Mouse (Mus musculus) layer of hippocampus, postnatal 36 days (tissue): Measurements from ENCODE around the gene Gm4981. TPM values are rescaled to one million over a fixed set of nuclear protein-coding genes. Genes with fewer than 3 reads are reported as not detected.
A peak's percentile ranks its signal among the peaks of the same experiment; 100 is the strongest.
"Not testable (repeated sequence)": the region's sequence is repeated elsewhere in the genome, so short reads cannot be mapped to it uniquely, and the experiment has no call there.

Experiments
- DNase-seq, 2 experiments: peaks; one replicate each; pipeline ENCODE4 v3.0.0; 2022
- total RNA-seq, 2 experiments: library from RNA; stranded (reverse); gene quantifications; 2 replicates each; pipeline ENCODE4 v1.2.3; 2021

Gm4981 gene
- not detected for total RNA-seq

DNA sequence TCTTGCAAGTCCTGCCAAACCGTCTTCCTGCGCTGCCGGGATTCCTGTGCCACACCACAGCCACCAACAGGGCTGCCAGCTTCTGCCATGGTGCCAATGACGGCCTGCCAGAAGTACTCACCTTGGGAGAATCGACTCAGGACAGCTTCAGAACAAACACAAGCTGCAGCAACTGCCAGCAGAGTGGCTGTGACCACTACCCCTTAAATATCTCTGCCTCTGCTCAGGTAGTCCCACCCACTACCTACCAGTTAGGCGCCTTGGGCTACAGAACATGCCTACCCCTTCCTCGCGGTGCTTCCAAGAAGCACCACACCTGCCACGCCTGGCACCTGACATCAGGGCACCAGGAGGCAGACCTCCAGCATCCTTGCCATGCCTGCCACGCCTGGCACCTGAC, at the start of gene Gm4981:
Gene Gm4981 (minus strand): TSS at position 89 of the 400 bp plus-strand sequence.
- no peak for DNase-seq

DNA sequence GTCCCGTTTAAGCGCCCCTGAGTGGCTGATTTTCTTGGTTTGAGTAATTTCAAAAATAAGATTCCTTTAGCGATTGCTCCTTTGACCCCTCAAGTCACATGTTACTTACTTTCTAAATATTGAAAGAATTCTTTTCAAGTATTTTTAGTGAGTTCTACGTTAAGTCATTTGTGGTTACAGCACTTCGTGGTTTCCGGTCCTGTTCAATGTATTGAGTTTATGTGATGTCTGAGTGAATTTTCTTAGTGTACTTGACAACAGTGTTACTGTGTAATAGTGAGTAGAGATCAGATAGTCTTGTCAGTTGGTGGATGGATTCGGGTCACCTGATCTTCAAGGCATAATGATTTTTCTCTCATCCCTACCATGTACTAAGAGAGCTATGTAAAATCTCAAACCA, 45.7 kb upstream of the Gm4981 start:
- DNase-seq, result no peak

DNA sequence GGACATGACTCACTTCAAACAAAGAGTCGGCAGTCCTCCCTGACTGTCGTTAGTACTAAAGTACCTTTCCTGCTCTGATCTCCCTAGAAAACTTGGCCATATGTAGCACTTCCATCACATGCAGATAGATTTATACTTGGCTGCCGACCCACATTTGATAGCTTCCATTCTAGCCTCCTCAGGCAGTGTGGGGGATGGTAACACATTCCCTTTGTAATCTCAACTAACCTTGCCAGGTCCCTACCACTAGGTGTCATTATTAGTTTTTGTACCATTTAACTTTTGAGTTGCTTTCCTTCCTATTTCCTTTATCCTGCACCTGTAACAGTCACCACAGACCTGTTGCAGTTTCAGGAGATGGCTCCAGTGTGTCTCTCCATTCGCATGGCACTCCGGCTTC, 22.0 kb upstream of the Gm4981 start:
- no peak for DNase-seq

DNA sequence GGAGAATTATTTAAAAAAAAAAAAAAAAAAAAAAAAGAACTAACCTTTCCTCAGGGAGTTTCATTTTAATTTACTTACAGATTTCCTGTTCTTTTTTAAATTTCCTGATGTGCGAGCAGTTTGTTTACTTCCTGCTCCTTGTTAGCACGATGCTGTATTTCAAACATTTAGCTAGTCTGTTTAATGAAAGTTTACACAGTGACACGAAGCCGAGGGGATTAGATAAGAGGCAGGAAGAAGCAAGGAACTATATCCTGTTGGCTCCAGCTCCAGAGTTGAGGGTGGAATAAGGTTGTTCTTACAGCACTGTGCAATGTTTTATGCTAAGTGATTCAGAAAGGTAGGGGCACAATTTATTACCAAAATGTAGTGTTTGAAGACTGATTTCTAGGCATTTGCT, 19.5 kb upstream of the Gm4981 start:
- DNase-seq, result no peak

DNA sequence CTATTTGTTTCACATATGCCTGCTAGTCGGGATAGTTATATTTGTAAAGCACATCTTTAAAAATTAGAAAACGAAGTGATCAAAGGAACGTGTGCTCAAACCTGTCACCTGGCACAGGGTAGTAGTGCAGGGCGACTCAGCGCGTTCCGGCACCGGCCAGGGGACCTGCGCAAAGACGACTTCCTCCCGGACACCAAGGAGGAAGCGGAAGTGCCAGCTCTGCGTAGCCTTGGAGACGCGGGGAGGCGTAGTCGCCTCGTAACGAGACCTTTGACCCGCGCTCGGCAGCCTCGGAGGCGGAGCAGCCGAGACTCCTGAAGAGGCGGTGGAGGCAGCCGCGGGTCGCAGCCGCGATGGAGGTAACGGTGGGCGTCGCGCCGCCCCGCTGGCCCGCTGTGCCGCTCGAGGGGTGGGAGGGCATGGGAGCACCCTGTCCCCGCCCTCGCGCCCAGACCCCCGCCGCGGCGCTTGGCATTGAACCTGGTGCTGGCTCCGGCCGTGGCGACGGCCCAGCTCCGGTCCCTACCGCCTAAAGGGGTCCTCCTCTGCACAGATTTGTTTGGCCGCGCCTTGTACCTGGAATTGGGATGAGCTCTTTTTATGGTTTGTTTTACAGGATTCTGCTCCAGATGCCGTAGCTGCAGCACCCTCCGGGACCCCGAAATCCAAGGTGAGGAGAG, 18.9 kb upstream of the Gm4981 start, which contains the start of gene Gcc2:
Gene Gcc2 (plus strand): TSS at position 285 of the 680 bp plus-strand sequence.
- peak; percentile 90 to 92 for DNase-seq

DNA sequence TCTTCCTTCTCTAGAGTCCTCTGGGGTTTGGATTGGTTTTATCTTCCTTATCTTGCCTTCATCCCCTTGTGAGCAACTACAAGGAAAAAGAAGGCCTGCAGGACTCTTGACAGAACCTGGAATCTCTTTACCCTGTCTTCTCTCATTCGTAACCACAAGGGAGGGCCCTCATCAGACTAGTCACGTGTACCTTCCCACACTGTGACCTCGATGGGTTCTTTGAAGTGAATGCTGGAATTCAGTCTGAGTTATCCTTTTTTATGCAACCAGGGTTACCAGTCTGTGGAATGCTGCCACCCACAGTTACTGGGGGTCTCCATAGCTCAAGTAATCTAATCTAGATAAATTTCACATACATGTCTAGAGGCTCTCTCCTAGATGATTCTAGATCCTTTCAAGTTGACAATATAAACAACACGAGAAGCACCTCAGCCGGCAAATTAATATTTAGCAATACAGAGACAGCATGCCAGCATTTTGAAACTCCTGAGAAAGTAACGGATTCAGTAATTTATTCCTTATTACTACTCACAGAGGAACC, 18.2 kb upstream of the Gm4981 start:
- no peak for DNase-seq

DNA sequence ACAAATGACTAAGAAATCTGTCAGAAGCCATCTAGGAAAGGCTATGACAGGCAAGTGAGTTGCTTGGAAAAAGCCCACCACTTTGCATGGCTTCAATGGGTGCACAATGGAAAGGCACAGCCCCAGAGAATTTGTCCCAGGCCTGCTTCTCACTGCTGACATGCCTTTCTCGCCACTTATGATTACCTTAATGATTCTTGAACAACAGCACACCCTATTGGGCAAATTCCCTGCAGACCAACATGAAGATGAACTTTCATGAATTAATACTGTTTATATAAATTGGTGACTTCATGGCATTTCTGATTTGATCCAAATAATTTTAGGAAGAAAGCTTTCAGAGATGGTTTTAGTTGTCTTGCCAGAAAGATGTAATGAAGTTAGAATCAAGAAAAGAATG, 13.0 kb upstream of the Gm4981 start:
- no peak for DNase-seq

DNA sequence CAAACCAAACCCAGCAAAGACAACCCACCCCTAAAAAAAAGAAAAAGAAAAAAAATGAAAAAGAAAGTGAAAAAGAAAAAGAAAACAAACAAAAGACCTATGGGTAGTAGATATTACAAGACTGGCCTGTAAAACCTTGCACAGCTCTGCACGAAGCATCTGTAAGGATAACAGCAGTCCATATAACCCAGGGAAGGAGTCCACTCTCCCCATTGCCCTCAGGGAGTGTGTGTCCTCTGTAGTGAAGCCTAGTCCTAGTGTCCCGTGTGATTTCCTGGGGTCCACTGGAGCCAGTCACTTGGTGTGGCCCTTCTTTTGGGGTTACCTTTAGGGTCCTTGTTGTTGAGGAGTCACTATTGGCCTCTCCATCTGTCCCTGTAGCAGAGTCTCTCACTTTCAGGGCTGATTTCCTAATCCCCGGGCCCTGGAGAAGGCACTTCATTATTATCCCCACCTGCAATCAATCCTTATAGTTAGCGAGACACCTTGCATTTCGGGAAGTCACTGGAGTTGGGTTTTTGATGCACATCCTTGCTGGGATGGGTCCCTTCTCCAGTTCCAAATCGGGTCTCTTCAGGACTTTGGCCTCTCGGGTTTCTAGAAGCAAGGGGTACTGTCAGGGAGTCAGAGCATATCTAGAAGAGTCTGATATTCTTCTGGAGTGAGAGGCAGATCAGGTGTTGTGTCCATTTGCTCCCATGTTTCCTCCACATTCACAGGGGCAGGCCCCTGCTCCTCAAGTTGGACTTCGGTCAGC, 2.7 kb upstream of the Gm4981 start:
- peak; percentile 51 to 52 for DNase-seq

DNA sequence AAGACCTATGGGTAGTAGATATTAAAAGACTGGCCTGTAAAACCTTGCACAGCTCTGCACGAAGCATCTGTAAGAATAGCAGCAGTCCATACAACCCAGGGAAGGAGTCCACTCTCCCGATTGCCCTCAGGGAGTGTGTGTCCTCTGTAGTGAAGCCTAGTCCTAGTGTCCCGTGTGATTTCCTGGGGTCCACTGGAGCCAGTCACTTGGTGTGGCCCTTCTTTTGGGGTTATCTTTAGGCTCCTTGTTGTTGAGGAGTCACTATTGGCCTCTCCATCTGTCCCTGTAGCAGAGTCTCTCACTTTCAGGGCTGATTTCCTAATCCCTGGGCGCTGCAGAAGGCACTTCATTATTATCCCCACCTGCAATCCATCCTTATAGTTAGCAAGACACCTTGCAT, 1.5 kb downstream of the Gm4981 start:
- not testable (repeated sequence) for DNase-seq

DNA sequence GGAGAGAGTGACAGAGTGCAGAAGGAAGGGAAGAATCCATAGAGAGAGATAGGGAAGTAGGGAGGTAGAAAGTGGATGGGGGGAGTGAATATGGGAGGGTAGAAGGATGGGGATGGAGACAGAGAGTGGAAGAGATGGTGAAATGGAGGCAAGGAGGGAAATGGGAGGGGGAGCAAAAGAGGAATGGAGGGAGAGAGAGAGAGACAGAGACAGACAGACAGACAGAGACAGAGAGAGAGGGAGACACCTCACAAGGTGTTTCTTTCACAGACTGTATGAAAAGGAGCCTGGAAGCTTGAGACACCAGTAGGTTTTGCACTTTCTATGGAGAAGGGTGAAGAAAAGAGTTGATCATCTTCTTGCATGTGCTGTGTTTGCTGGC, 2.8 kb downstream of the Gm4981 start:
- not testable (repeated sequence) for DNase-seq

DNA sequence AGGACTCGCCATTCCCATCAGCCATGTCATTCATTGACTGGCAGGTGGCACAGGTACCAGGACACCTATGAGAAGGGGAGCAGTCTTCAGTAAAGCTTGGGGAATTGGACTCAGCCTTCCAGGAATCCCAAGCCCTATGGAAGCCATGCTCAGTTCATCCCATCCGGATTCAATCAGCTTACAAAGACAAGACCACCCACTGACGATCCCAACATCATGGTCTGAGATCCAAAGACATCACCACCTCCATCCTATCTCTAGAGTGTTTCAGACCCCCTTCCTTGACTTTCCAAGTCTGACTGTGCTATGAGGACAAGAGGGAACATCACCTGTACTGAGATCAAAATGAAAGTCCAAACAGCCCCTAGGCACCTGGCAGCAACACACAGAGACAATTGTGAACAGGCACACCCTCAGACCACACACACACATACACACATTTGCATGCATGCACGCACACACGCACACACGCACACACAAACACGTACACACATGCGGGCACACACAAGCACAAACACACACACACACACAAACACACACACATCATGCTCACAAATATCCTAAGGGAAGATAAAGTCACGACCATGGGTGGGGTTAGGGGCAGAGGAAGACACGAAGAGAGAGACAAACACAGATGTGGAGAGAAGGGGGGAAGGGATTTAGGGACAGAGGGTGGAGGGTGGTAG, 3.3 kb downstream of the Gm4981 start:
- peak in 1 of 2 experiments; percentile 21 for DNase-seq

DNA sequence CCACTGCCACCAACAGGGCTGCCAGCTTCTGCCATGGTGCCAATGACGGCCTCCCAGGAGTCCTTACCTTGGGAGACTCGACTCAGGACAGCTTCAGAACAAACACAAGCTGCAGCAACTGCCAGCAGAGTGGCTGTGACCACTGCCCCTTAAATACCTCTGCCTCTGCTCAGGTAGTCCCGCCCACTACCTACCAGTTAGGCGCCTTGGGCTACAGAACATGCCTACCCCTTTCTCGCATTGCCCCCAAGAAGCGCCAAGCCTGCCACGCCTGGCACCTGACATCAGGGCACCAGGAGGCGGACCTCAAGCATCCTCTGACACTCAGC, 3.9 kb downstream of the Gm4981 start, which contains the start of gene Duxf3:
Gene Duxf3 (minus strand): TSS at position 35 of the 329 bp plus-strand sequence.
- DNase-seq, result not testable (repeated sequence)

DNA sequence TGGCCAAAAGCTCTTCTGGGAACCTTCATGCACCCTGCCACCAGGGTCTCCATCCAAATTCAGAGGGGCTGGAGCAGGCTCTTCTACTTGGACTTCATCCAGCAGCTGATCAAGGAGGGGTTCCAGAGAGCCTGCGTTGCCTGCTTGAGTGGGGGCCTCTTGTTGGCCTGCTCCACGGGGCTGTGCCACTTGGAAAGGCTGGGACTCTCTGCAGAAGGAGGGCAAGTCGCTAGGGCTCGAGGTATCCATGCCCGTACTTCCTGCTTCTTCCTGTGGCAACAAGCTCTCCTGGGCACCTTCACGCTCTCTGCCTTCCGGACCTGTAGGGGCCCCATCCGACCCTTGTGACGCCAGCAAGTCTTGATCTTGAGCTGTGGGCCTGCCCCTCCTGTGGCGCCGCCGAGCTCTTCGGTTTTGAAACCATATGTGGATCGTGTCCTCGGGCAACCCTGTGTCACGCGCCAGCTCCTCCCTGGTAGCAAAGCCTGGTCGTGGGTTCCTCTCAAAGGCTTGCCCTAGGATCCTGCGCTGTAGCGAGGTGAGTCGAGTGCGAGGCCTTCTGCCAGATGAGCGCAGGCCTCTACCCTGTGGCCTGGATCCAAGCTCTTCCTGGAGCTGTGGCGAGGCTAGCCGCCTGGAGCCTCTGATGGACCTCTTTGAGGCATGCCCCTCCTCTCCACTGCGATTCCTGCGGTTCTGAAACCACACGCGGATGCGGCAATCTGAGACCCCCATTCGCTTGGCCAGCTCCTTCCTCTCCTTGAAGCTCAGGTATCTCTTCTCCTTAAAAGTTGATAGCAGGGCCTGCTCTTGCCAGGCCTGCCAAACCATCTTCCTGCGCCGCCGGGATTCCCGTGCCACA, 4.5 kb downstream of the Gm4981 start:
- DNase-seq, result peak; percentile 67 to 69

DNA sequence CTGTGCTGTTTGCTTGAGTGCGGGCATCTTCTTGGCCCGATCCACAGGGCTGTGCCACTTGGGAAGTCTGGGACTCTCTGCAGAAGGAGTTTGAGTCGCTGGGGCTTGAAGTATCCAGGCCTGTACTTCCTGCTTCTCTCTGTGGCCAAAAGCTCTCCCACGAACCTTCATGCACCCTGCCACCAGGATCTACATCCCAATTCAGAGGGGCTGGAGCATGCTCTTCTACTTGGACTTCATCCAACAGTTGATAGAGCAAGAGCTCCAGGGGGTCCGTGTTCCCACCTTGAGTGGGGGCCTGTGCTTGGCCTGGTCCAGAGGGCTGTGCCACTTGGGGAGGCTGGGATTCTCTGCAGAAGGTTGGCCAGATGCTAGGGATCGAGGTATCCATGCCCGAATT, 5.4 kb downstream of the Gm4981 start:
- DNase-seq, result peak in 1 of 2 experiments; percentile 24

DNA sequence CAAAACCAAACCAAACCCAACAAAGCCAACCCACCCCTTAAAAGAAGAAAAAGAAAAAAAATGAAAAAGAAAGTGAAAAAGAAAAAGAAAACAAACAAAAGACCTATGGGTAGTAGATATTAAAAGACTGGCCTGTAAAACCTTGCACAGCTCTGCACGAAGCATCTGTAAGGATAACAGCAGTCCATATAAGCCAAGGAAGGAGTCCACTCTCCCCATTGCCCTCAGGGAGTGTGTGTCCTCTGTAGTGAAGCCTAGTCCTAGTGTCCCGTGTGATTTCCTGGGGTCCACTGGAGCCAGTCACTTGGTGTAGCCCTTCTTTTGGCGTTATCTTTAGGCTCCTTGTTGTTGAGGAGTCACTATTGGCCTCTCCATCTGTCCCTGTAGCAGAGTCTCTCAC, 6.5 kb downstream of the Gm4981 start:
- DNase-seq, result not testable (repeated sequence)

DNA sequence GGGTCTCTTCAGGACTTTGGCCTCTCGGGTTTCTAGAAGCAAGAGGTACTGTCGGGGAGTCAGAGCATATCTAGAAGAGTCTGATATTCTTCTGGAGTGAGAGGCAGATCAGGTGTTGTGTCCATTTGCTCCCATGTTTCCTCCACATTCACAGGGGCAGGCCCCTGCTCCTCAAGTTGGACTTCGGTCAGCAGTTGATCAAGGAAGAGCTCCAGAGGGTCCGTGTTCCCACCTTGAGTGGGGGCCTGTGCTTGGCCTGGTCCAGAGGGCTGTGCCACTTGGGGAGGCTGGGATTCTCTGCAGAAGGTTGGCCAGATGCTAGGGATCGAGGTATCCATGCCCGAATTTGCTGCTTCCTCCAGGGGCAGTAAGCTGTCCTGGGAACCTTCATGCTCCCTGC, 8.7 kb downstream of the Gm4981 start:
- peak in 1 of 2 experiments; percentile 41 for DNase-seq

DNA sequence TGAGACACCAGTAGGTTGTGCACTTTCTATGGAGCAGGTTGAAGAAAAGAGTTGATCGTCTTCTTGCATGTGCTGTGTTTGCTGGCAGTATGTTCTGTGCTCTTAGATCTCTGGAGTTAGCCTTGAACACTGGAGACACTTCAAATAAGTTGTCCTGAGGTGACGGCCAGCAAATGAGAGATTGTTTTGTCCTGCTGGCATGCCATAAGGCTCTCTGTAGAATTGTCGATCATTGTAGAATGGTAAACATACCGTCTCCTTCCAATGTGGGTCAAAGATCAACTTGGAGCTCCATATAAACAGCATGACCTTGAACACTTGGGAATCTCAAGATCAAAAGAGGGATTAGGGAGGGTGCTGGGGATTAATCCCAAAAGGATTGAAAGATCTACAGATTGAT, 10.1 kb downstream of the Gm4981 start:
- not testable (repeated sequence) for DNase-seq

DNA sequence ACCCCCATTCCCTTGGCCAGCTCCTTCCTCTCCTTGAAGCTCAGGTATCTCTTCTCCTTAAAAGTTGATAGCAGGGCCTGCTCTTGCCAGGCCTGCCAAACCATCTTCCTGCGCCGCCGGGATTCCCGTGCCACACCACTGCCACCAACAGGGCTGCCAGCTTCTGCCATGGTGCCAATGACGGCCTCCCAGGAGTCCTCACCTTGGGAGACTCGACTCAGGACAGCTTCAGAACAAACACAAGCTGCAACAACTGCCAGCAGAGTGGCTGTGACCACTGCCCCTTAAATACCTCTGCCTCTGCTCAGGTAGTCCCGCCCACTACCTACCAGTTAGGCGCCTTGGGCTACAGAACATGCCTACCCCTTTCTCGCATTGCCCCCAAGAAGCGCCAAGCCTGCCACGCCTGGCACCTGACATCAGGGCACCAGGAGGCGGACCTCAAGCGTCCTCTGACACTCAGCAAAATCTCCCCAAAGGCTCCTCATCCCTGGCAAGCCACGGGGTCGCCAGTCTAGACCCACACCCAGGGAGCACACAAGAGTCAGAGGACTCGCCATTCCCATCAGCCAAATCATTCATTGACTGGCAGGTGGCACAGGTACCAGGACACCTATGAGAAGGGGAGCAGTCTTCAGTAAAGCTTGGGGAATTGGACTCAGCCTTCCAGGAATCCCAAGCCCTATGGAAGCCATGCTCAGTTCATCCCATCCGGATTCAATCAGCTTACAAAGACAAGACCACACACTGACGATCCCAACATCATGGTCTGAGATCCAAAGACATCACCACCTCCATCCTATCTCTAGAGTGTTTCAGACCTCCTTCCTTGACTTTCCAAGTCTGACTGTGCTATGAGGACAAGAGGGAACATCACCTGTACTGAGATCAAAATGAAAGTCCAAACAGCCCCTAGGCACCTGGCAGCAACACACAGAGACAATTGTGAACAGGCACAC, 11.4 kb downstream of the Gm4981 start, which contains the start of gene AW822073:
Gene AW822073 (minus strand): TSS at position 104 of the 959 bp plus-strand sequence.
- DNase-seq, result peak in 1 of 2 experiments; percentile 25

DNA sequence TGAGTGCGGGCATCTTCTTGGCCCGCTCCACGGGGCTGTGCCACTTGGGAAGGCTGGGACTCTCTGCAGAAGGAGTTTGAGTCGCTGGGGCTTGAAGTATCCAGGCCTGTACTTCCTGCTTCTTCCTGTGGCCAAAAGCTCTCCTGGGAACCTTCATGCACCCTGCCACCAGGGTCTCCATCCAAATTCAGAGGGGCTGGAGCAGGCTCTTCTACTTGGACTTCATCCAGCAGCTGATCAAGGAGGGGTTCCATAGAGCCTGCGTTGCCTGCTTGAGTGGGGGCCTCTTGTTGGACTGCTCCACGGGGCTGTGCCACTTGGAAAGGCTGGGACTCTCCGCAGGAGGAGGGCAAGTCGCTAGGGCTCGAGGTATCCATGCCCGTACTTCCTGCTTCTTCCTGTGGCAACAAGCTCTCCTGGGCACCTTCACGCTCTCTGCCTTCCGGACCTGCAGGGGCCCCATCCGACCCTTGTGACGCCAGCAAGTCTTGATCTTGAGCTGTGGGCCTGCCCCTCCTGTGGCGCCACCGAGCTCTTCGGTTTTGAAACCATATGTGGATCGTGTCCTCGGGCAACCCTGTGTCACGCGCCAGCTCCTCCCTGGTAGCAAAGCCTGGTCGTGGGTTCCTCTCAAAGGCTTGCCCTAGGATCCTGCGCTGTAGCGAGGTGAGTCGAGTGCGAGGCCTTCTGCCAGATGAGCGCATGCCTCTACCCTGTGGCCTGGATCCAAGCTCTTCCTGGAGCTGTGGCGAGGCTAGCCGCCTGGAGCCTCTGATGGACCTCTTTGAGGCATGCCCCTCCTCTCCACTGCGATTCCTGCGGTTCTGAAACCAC, 12.3 kb downstream of the Gm4981 start:
- DNase-seq, result peak; percentile 57 to 62

DNA sequence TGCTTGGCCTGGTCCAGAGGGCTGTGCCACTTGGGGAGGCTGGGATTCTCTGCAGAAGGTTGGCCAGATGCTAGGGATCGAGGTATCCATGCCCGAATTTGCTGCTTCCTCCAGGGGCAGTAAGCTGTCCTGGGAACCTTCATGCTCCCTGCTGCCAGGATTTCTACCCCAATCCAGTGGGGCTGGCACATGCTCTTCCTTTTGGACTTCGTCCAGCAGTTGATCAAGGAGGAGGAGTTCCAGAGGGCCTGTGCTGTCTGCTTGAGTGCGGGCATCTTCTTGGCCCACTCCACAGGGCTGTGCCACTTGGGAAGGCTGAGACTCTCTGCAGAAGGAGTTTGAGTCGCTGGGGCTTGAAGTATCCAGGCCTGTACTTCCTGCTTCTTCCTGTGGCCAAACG, 13.3 kb downstream of the Gm4981 start:
- not testable (repeated sequence) for DNase-seq
